Mouse (Mus musculus) right cerebral cortex, adult 18-20 months (tissue): Measurements from ENCODE around the gene Senp8.
A peak's percentile ranks its signal among the peaks of the same experiment; 100 is the strongest.
"Not testable (repeated sequence)": the region's sequence is repeated elsewhere in the genome, so short reads cannot be mapped to it uniquely, and the experiment has no call there.

Experiments
- DNase-seq: peaks from one replicate; pipeline ENCODE4 v3.0.0; 2022; ENCODE audit warnings: mixed read lengths

The Senp8 gene

GRCm38 (mm10) chr9:59750267-59751065 lies at the start of gene Senp8, which contains the start of gene Myo9a:
Gene Senp8, minus strand, starts transcription at chr9:59750710.
Gene Myo9a, plus strand, starts transcription at chr9:59750896.
- DNase-seq = peak; percentile 99

GRCm38 (mm10) chr9:59766966-59767461 lies 16.5 kb upstream of the Senp8 start:
- not testable (repeated sequence) for DNase-seq

GRCm38 (mm10) chr9:59760515-59760914 lies 10.0 kb upstream of the Senp8 start:
- DNase-seq = no peak

- not testable (repeated sequence) for DNase-seq
These were observed 6.5 kb upstream of the Senp8 start for GRCm38 (mm10) chr9:59757016-59757415.

GRCm38 (mm10) chr9:59755199-59755598 lies 4.7 kb upstream of the Senp8 start:
- no peak for DNase-seq

GRCm38 (mm10) chr9:59751966-59752365 lies 1.5 kb upstream of the Senp8 start:
- DNase-seq = no peak

- peak; percentile 81 for DNase-seq
These were observed 614 bp upstream of the Senp8 start for GRCm38 (mm10) chr9:59751066-59751581.

GRCm38 (mm10) chr9:59749581-59750265 lies 787 bp downstream of the Senp8 start:
- DNase-seq = no peak

- DNase-seq = peak; percentile 57
These were observed 1.5 kb downstream of the Senp8 start for GRCm38 (mm10) chr9:59748969-59749368.

GRCm38 (mm10) chr9:59748387-59748786 lies 2.1 kb downstream of the Senp8 start:
- no peak for DNase-seq

- DNase-seq = no peak
These were observed 6.6 kb downstream of the Senp8 start for GRCm38 (mm10) chr9:59743903-59744302.

GRCm38 (mm10) chr9:59740593-59740992 lies 9.9 kb downstream of the Senp8 start:
- no peak for DNase-seq

- no peak for DNase-seq
These were observed 15.1 kb downstream of the Senp8 start for GRCm38 (mm10) chr9:59735394-59735793.

- DNase-seq = no peak
These were observed 17.4 kb downstream of the Senp8 start for GRCm38 (mm10) chr9:59733075-59733474.

GRCm38 (mm10) chr9:59731136-59731535 lies 19.4 kb downstream of the Senp8 start:
- no peak for DNase-seq

- DNase-seq = no peak
These were observed 22.8 kb downstream of the Senp8 start for GRCm38 (mm10) chr9:59727569-59728286.

- DNase-seq = no peak
These were observed 25.0 kb downstream of the Senp8 start for GRCm38 (mm10) chr9:59725515-59725914.

- DNase-seq = peak; percentile 60
These were observed 26.6 kb downstream of the Senp8 start for GRCm38 (mm10) chr9:59723791-59724442.

- DNase-seq = peak; percentile 77
These were observed 27.3 kb downstream of the Senp8 start for GRCm38 (mm10) chr9:59723096-59723657.

GRCm38 (mm10) chr9:59721144-59721543 lies 29.4 kb downstream of the Senp8 start:
- no peak for DNase-seq

- no peak for DNase-seq
These were observed 32.3 kb downstream of the Senp8 start for GRCm38 (mm10) chr9:59718237-59718636.

GRCm38 (mm10) chr9:59716275-59716898 lies 34.1 kb downstream of the Senp8 start:
- DNase-seq = no peak
